Mouse (Mus musculus) inflammation-experienced regulatory T-cells, adult 6 months (primary cell): ENCODE data around the gene Fam89b. TPM values are rescaled to one million over a fixed set of nuclear protein-coding genes. Genes with fewer than 3 reads are reported as not detected.
A peak's percentile ranks its signal among the peaks of the same experiment; 100 is the strongest.
"Not testable (repeated sequence)": the region's sequence is repeated elsewhere in the genome, so short reads cannot be mapped to it uniquely, and the experiment has no call there.

ENCODE experiments used
- ATAC-seq: one replicate; pipeline ENCODE4 v1.8.0; 2017
- polyA plus RNA-seq, 3 experiments: library from polyadenylated mRNA; unstranded; fragments of 100-300 nt; shearing (Covaris generic); gene quantifications; one replicate each; pipeline ENCODE4 v1.2.1; 2017

Gene Fam89b
- polyA plus RNA-seq, 3 experiments from 2014 or later, result 13.0 to 57.6 (median 36.1) TPM

GRCm38 (mm10) chr19:5710581-5710980 lies 18.9 kb downstream of the Fam89b start:
- ATAC-seq, result no peak

DNA sequence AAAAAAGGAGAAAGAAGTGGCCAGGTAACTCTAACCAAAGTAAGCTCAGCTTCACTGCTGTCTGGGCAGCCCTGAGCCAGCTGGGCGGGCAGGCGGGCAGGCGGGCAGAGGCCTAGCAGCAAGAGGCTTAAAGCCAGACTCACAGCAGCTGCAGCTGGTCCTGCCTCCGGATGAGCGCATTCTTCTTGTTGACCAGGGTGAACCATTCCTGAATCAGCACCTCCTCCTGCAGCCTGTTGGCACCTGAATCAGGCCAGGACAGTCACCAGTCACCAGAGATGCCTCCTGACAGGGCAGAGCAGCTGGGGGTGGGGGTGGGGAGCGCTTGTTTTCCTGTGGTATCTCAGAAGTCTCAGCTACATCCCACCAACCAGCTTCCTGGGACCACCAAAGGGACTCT lies 19.4 kb downstream of the Fam89b start:
- ATAC-seq, result no peak

- peak; percentile 66 for ATAC-seq
Measured at GRCm38 (mm10) chr19:5704801-5705571, 24.5 kb downstream of the Fam89b start.

GRCm38 (mm10) chr19:5704163-5704800 lies 25.2 kb downstream of the Fam89b start, which contains the start of gene Kcnk7:
TSS of gene Kcnk7 (plus strand) at chr19:5704367.
- peak; percentile 78 for ATAC-seq

DNA sequence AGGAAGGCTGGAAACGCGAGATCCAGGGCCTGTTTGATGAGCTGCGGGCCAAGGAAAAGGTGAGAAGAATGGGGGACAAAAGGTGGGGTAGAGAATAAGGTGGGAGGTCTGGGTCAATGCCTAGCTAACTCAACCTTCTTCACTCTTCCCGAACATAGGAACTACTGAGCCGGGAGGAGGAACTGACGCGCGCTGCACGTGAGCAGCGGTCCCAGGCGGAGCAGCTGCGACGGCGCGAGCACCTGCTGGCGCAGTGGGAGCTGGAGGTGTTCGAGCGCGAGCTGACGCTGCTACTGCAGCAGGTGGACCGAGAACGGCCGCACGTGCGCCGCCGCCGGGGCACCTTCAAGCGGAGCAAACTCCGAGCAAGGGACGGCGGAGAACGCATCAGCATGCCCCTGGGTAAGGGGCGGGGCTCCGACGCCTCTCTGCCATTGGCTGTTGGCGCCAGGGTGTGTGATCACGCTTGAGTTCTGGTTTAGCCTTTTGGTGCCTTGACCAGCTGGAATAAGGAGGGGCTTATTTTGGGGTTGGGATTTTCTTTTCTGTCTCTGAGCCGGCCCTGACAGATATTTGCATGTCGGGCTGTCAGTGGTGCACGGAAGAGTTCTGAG lies 33.5 kb downstream of the Fam89b start:
- no peak for ATAC-seq

DNA sequence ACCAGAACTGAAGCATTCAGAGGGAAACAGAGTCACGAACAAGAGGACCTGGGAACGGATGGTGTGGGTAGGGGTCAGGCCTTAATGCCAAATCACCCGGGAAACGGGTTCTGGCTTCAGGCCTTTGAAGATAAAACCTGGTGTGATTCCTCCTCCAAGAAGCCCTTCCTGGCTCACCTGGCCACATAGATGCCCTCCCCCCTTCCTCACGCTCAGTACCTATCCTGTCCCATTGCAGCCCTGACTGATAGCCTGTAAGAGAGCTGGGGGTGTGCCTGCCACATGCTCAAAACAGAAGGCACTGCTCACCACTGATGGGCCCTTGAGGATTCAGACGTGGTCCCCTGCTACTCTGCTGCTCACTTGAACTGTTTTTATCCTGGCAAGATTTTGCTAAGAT lies 35.7 kb downstream of the Fam89b start:
- ATAC-seq, result no peak

DNA sequence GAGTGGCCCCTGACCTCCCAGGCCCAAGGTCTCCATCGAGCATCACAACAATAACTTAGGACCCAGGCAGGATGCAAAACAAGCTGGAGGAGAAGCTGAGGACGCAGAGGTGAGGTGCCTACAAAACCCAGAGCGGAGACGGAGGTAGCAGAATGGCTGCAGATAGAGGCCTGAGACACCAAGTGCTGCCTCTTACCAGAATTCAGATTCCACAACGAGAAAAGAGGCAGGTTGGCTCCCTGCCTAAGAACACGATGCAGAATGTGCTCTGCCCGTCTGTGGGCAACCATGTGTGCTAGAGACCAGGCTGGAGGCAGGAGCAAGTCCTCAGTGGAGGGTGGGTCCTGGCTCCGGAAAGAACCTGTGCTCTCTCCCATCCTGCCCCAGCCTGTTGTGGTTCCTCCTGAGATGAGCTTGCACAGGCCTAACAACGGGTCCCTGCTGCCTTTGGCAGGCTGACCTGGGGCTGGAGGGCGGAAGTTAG lies 36.5 kb downstream of the Fam89b start:
- ATAC-seq, result no peak

GRCm38 (mm10) chr19:5692086-5692912 lies 37.2 kb downstream of the Fam89b start:
- ATAC-seq, result no peak

DNA sequence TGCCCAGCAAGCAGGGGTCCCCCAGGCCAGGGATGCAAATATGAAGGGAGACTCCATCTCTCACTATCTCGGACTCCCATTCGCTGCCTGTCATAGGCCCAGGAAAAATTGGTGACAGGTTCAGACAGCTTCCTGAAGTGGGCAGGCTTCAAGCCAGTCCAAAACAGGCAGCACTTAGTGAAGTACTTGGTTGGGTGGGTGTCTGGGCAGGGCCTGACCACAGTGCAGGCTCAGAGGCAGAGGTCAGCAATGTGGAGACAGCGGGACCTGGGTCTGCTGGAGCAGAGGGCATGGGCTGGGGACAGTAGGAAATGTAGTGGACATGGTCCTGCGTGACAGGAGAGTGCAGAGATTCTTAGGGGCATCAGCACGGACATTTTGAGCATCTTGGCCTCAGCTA lies 37.9 kb downstream of the Fam89b start:
- no peak for ATAC-seq

- no peak for ATAC-seq
Measured at GRCm38 (mm10) chr19:5690343-5690735, 39.1 kb downstream of the Fam89b start.

- peak; percentile 75 for ATAC-seq
Measured at GRCm38 (mm10) chr19:5689565-5690342, 39.7 kb downstream of the Fam89b start.

DNA sequence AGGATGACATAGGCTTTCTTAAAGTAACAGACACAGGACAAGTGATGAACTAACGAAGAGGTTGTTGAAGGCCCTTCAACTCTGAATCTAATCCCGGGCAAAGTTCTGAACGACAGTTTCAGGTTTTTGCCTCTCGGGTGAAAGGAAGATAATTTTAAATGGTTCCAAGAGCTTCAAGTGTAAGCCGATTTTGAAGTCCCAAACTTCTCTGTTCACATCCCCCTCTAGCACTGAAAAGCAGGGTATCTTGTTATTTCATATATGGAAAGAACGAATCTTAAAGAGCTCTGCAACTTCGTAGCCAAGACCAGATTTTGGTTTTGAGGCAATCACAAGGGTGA lies 40.4 kb downstream of the Fam89b start:
- no peak for ATAC-seq

DNA sequence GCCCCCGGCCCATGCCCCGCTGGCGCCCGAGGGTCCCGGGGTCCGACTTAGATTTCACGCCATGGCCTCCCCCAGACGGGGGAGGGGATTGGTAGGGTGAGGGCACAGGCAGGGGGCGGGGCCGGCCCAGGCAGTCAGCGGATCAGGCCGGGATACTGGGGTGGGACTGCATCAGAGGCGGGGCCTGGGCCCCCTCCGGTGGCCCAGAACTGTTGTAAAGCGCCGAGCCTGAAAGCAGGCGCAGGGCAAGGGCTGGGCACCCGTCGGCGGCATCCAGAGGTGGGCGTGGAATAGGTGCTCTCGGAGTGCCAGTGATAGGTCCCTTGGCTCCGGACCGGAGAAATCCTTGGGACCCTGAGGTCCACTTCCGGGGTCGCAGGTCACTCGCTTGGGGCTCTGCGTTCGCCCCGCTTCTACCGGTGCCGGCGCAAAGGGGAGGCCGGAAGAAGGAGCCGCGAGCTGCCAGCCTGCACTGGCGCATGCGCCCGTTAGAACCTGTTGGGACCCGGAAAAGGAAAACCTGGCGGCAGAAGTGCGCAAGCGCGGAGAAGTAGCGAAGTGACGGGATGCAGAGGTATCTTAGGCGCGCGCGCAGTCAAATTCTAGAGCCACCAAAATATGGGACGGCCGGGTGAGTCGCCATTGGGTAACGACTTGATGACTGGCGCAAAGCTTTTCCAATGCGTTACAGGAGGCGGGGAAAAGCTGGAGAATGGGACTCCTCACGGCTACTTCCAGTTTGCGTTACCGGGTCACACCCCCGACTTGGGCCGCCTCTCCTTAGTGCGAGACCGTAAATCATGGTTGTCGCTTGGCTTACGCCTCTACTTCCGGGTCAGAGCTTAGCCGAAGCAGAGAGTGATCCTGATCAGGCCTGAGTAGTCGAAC lies 41.0 kb downstream of the Fam89b start, which contains the start of the genes Map3k11 and Pcnx3:
TSS of gene Map3k11 (plus strand) at position 543 of the 888 bp plus-strand sequence.
TSS of gene Pcnx3 (minus strand) at position 709 of the 888 bp plus-strand sequence.
- peak; percentile 78 for ATAC-seq

- no peak for ATAC-seq
Measured at GRCm38 (mm10) chr19:5687738-5688137, 41.7 kb downstream of the Fam89b start.

- ATAC-seq, result not testable (repeated sequence)
Measured at GRCm38 (mm10) chr19:5686954-5687353, 42.5 kb downstream of the Fam89b start.

- ATAC-seq, result no peak
Measured at GRCm38 (mm10) chr19:5686437-5686836, 43.0 kb downstream of the Fam89b start.

DNA sequence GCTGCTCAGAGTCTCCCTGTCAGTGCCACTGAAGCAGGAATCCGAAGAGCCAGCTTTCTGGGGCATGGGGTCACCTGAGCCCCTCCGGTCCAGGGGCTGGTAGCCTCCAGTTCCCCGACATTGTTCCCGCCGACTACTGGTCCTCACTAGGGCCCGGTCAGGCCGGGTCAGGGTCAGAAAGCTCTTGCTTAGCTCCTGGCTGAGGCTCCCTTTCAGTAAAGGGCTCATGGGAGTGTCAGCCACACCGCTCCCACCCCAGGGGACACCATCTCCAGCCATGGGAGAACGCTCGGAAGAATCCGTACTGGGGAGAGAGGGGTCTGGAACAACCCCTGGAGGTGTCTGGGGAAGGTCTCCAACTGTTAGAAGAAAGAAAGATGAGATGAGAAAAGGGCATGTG lies 43.6 kb downstream of the Fam89b start:
- no peak for ATAC-seq

DNA sequence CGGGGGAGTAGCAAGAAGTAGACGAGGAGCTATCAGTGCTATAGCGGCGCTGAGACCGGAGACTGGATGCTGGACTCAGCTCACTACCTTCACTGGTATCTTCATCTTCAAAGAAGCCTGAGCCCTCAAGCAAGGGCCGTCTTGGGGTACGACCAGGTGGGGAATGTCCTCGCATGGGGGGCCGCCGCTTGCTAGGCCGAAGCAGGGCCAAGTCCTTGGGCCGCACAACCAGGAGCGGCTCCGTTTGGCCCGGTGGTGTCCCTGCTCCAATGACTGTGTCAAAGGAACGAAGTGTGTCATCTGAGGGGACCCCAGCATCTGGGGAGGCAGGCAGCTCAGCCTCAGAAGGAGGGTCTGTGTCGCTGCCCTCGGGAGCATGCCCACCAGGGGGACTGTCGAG lies 44.0 kb downstream of the Fam89b start:
- no peak for ATAC-seq

DNA sequence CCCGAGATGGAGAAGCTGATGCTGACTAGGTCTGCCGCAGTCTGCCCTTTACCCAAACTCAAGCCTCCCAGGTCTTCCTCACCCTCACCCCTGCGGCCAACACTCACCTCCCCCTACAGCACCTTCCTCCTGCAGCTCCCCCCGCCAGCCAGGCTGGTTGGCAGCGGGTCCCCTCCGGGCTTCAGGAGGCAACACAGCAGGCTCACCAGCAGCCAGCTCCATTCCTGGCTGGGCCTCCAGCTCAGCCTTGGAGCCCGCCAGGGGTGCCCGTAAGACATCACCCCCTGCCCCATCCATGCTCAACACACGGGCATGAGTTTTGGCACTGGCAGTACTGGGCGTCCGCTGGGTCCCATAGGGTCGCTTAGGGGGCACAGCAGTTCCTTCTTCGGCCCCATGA lies 44.5 kb downstream of the Fam89b start:
- ATAC-seq, result no peak

- no peak for ATAC-seq
Measured at GRCm38 (mm10) chr19:5684236-5684635, 45.2 kb downstream of the Fam89b start.

DNA sequence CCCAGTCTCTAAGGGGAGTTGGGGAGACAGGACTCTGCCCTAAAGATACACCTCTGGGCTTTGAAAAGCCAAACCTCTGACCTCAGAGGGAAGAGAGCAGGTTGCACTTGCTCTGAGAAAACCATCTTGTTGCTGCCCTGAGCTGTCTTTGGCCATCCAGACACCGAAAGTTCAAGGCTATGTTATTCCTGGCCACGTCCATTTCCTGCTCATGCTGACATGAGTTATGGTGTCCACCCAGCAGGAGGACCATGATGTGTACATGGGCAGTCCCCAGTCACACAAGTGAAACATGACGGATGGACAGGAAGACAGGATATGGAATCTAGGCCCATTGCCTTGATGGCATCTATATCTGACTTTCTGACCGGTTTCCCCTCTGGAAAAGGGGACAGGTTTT lies 49.0 kb downstream of the Fam89b start:
- no peak for ATAC-seq
